Mouse (Mus musculus): Measurements from ENCODE around the gene Adam1a. TPM values are rescaled to one million over a fixed set of nuclear protein-coding genes. Genes with fewer than 3 reads are reported as not detected.

Adam1a gene
- polyA plus RNA-seq, 1 experiment: 34.1 TPM

- TF ChIP-seq CTCF (IDR thresholded peaks at IDR 0.05; ENCODE audit: borderline replicate concordance, extremely low read depth, insufficient read depth, insufficient read length): no peak
- TF ChIP-seq POLR2A (IDR thresholded peaks at IDR 0.05; ENCODE audit: borderline replicate concordance, extremely low read depth, insufficient read depth, insufficient read length, poor library complexity, severe bottlenecking): no peak
Observed at GRCm38 (mm10) chr5:121476040-121476439, 69.2 kb downstream of the Adam1a start.

GRCm38 (mm10) chr5:121474610-121475009 is 70.7 kb downstream of the Adam1a start:
- no peak for DNase-seq (ENCODE audit: low read depth)
- TF ChIP-seq POLR2A (IDR thresholded peaks at IDR 0.05; ENCODE audit: borderline replicate concordance, extremely low read depth, insufficient read depth, insufficient read length, poor library complexity, severe bottlenecking) (no peak), CTCF (IDR thresholded peaks at IDR 0.05; ENCODE audit: borderline replicate concordance, extremely low read depth, insufficient read depth, insufficient read length) (no peak)

More at GRCm38 (mm10) chr5:121476040-121476439, 69.2 kb downstream of the Adam1a start:
- DNase-seq (ENCODE audit: low read depth): no peak

GRCm38 (mm10) chr5:121472411-121472810 is 72.9 kb downstream of the Adam1a start:
- TF ChIP-seq POLR2A (IDR thresholded peaks at IDR 0.05; ENCODE audit: borderline replicate concordance, extremely low read depth, insufficient read depth, insufficient read length, poor library complexity, severe bottlenecking): no peak
- no peak for TF ChIP-seq CTCF (IDR thresholded peaks at IDR 0.05; ENCODE audit: borderline replicate concordance, extremely low read depth, insufficient read depth, insufficient read length)
- no peak for DNase-seq (ENCODE audit: low read depth)

GRCm38 (mm10) chr5:121469566-121469965 is 75.7 kb downstream of the Adam1a start:
- no peak for DNase-seq (ENCODE audit: low read depth)

More at GRCm38 (mm10) chr5:121469566-121469965, 75.7 kb downstream of the Adam1a start:
- TF ChIP-seq POLR2A (IDR thresholded peaks at IDR 0.05; ENCODE audit: borderline replicate concordance, extremely low read depth, insufficient read depth, insufficient read length, poor library complexity, severe bottlenecking) (no peak), CTCF (IDR thresholded peaks at IDR 0.05; ENCODE audit: borderline replicate concordance, extremely low read depth, insufficient read depth, insufficient read length) (no peak)

Other genes starting within 250 kb of the Adam1a start
- 157 and 195 TPM in 2 replicates for gene Trafd1, start 159.8 kb downstream of the Adam1a start, polyA plus RNA-seq (2012; rRNA removed)
- gene Naa25, start 147.5 kb downstream of the Adam1a start, polyA plus RNA-seq (2012; rRNA removed): 29.7 and 30.1 TPM in 2 replicates
- gene Tmem116, start 93.6 kb downstream of the Adam1a start, polyA plus RNA-seq (2012; rRNA removed): 1.8 TPM in 2 replicates
- gene Erp29, start 93.0 kb downstream of the Adam1a start, polyA plus RNA-seq (2012; rRNA removed): 110 and 121 TPM in 2 replicates
- not detected in 2 replicates for gene Adam1b, start 42.0 kb downstream of the Adam1a start, polyA plus RNA-seq (2012; rRNA removed)
- gene Gm42878, start within 50 bp of the Adam1a start, polyA plus RNA-seq (2012; rRNA removed): 0.14 and 0.39 TPM in 2 replicates
- gene Mapkapk5, start 423 bp upstream of the Adam1a start, polyA plus RNA-seq (2012; rRNA removed): 99.8 and 103 TPM in 2 replicates
- 141 and 169 TPM in 2 replicates for gene Aldh2, start 48.3 kb upstream of the Adam1a start, polyA plus RNA-seq (2012; rRNA removed)
- gene Acad12, start 73.5 kb upstream of the Adam1a start, polyA plus RNA-seq (2012; rRNA removed): 1.5 and 1.8 TPM in 2 replicates
- 1.8 and 2.8 TPM in 2 replicates for gene Acad10, start 115.0 kb upstream of the Adam1a start, polyA plus RNA-seq (2012; rRNA removed)
- 31.4 and 41.5 TPM in 2 replicates for gene Brap, start 115.1 kb upstream of the Adam1a start, polyA plus RNA-seq (2012; rRNA removed)
- 156 and 226 TPM in 2 replicates for gene Atxn2, start 165.9 kb upstream of the Adam1a start, polyA plus RNA-seq (2012; rRNA removed)